Mouse (Mus musculus): Measurements from ENCODE around the gene Adi1. TPM values are rescaled to one million over a fixed set of nuclear protein-coding genes. Genes with fewer than 3 reads are reported as not detected.

Adi1 gene
- polyA plus RNA-seq, 1 experiment from 2014 or later = 37.8 TPM

DNA sequence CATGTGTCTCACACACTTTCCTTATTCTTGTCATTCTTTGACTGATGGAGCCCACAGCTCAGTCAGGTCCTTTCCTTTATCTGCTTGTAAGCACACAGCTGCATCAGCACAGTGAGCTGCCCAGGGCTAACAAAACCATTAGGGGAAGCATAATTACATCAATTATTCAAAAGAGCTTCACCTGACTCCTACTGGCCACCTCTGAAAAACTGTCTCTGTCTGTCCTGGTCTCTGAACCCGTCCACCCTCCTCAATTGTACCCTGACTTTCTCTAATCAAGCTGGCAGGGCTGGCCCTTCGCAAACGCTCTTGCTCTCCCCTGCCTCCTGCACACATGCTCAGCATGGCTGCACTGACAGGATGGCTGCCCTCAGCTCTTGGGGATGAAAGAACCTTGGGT is 49.3 kb downstream of the Adi1 start:
- Histone ChIP-seq H3K9ac (replicated peaks) (no peak overlapping the region), H3K4me1 (no peaks in the 10 kb centered on the region), H3K4me3 (no peak overlapping the region), H3K27ac (replicated peaks) (no peak overlapping the region), H3K4me2 (replicated peaks) (no peak overlapping the region), H3K27me3 (no peaks in the 10 kb centered on the region), H3K36me3 (peaks cover 49% of the 10 kb centered on the region), H3K9me3 (no peaks in the 10 kb centered on the region)
- no peak for ATAC-seq (ENCODE audit: low FRiP score, low read depth)
- 84% methylated on average over 3 of the region's 3 CpGs for WGBS

DNA sequence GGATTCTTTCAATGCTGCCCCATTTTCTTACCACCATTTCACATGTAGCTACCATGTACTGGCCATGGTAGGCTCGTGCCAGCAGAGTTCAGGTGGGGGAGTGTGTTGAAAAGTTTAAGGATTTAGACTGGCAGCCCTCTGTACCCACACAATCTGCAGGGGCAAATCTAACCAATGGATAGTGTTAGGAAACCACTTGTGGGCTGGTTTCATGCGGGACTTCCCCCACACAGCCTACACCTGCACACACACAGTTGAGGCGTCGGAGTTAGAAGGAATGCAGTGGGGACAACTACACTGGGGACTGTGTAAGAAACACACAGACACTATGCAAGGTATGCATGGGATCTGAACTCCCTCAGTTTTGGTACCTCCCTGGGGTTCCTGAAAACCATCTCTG is 51.2 kb downstream of the Adi1 start:
- H3K27me3 ChIP-seq = no peaks in the 10 kb centered on the region
- peaks cover 38% of the 10 kb centered on the region for H3K36me3 ChIP-seq
- H3K9ac ChIP-seq (replicated peaks) = no peak overlapping the region
- 88% methylated on average over 4 of the region's 4 CpGs for WGBS
- H3K27ac ChIP-seq (replicated peaks) = no peak overlapping the region
- no peaks in the 10 kb centered on the region for H3K9me3 ChIP-seq
- no peak for ATAC-seq (ENCODE audit: low FRiP score, low read depth)
- no peak overlapping the region for H3K4me2 ChIP-seq (replicated peaks)
- no peak overlapping the region for H3K4me3 ChIP-seq
- H3K4me1 ChIP-seq = no peaks in the 10 kb centered on the region

DNA sequence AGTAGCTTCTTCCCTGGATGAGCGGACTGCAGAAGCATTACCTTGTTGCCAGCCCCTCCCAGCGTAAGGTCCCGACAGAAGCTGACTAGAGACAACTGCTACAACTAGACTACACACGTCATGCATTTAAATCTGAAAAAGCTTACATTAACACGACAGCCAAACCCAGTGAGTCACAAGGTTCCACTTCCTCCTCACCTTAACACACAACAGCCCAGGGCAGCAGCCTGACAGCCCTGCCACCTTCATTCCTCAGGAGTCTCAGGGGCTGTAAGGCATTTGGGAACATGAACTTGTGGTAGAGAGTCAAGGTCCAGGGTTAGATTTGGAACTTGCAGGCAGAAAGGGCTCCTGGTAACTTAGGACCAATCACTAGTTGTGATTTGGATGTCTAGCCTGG is 52.0 kb downstream of the Adi1 start:
- 88% methylated on average over 5 of the region's 5 CpGs for WGBS
- Histone ChIP-seq H3K9me3 (no peaks in the 10 kb centered on the region), H3K9ac (replicated peaks) (no peak overlapping the region), H3K4me1 (no peaks in the 10 kb centered on the region), H3K4me3 (no peak overlapping the region), H3K36me3 (peaks cover 30% of the 10 kb centered on the region), H3K27ac (replicated peaks) (no peak overlapping the region), H3K4me2 (replicated peaks) (no peak overlapping the region), H3K27me3 (no peaks in the 10 kb centered on the region)
- ATAC-seq (ENCODE audit: low FRiP score, low read depth) = no peak

Small RNA genes lying within 50 kb of the gene (microRNA-seq; reads per million reads assigned to microRNA genes)
- not detected for gene Mir6937

Other genes starting within 250 kb of the Adi1 start
- 0.20 TPM in 1 of 2 replicates, not detected in the other for gene Dcdc2c, start 122.8 kb upstream of the Adi1 start, polyA plus RNA-seq (2016; fragmentation: Nextera tagmentation; extraction: Ambion mirVana)
- not detected in 2 replicates for gene Allc, start 92.7 kb upstream of the Adi1 start, polyA plus RNA-seq (2016; fragmentation: Nextera tagmentation; extraction: Ambion mirVana)
- 0.17 TPM in 1 of 2 replicates, not detected in the other for gene Colec11, start 51.9 kb upstream of the Adi1 start, polyA plus RNA-seq (2016; fragmentation: Nextera tagmentation; extraction: Ambion mirVana)
- gene Rps7, start 39.3 kb upstream of the Adi1 start, polyA plus RNA-seq (2016; fragmentation: Nextera tagmentation; extraction: Ambion mirVana) = 607 and 611 TPM in 2 replicates
- 29.4 and 31.1 TPM in 2 replicates for gene Rnaseh1, start 25.6 kb upstream of the Adi1 start, polyA plus RNA-seq (2016; fragmentation: Nextera tagmentation; extraction: Ambion mirVana)
- gene Trappc12, start 75.2 kb downstream of the Adi1 start, polyA plus RNA-seq (2016; fragmentation: Nextera tagmentation; extraction: Ambion mirVana) = 42.1 and 45.8 TPM in 2 replicates
- gene Eipr1, start 76.6 kb downstream of the Adi1 start, polyA plus RNA-seq (2016; fragmentation: Nextera tagmentation; extraction: Ambion mirVana) = 53.6 and 55.0 TPM in 2 replicates

Data from midbrain, embryonic 12.5 days (tissue).